Mouse (Mus musculus): ENCODE measurements at regions not wholly inside any gene's neighbourhood (a gene's known extent, or its start where the extent isn't known, plus 50 kb on each side); places are given as distances from the start of the nearest gene placed in this dataset.

DNA sequence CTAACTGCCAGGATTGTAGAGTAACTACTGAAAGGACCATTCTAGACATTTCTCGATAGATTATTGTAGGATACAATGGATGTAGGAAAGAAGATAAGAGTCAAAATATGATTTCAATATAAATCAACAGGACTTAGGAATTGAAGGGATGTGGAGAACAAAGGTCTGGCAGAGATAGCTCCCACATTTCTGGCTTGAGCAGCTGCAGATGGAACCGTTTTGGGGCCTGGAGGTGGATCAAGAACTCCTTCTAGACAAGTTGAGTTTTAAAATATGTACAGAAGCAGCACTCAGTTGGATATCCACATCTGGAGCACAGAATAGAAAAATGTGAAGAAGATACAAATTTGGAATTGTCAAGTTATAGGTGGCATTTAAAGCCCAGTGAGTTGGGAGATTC lies 901.9 kb upstream of the Gm7489 start:
- TF ChIP-seq CTCF (conservative IDR thresholded peaks at IDR 0.05): no peak
- Histone ChIP-seq H3K27ac (no peak overlapping the region), H3K4me3 (no peak overlapping the region)
- DNase-seq (ENCODE audit: low spot score in 2 of 2): no peak

DNA sequence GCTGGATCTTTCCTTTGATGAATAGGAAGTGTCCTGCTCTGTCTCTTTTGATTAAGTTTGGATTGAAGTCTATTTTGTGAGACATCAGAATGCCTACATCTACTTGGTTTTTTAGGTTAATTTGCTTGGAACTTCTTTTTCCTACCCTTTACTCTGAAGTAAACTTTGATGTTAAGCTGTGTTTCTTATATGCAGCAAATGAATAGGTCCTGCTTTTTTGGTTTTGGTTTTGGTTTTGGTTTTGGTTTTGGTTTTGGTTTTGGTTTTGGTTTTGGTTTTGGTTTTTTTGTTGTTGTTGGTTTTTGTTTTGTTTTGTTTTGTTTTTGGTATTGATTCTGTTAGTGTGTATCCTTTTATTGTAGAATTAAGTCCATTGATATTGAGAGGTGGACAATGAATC lies 894.1 kb upstream of the Gm7489 start:
- TF ChIP-seq CTCF (conservative IDR thresholded peaks at IDR 0.05): no peak
- no peak for DNase-seq (ENCODE audit: low spot score in 2 of 2)
- no peak overlapping the region for H3K27ac ChIP-seq
- H3K4me3 ChIP-seq: no peak overlapping the region

DNA sequence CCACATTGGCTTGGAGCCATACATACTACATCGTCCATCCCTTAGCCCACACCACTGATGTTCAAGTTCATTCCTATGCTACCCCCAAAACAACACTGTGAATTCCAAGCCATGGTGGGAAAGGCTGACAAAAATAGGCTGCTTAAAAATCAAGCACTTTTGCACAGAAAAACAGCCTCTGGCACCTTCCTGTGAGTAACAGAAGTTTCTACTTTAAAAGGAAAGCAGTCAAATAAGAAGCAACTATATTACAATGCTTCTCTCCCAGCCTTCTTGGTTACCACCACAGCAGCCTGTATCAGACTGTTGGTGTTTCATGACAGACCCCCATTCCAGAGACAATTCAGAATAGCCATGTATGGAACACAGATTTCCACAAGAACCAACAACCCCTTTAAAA lies 890.4 kb upstream of the Gm7489 start:
- no peak for DNase-seq (ENCODE audit: low spot score in 2 of 2)
- TF ChIP-seq CTCF (conservative IDR thresholded peaks at IDR 0.05): no peak
- H3K27ac ChIP-seq: no peak overlapping the region
- no peak overlapping the region for H3K4me3 ChIP-seq

DNA sequence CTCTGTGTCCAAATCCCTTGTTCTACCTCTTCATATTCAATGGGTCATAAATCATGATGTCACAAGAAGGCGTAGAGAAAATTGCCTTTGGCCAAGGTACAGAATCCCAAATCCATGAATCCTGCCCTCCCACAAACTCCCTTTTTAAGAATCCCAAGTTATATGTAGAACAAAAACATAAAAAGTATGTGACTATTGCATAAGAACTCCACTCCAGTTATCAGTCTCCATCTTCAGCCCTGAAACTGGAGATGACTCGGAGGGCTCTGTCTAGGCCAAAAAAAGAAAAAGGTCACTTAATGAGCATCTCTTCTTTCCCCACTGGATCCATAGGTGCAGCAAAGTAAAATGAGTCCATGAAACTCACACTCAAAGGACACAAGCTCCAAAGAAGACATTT lies 885.5 kb upstream of the Gm7489 start:
- no peak overlapping the region for H3K4me3 ChIP-seq
- H3K27ac ChIP-seq: no peak overlapping the region
- no peak for TF ChIP-seq CTCF (conservative IDR thresholded peaks at IDR 0.05)
- DNase-seq (ENCODE audit: low spot score in 2 of 2): no peak

DNA sequence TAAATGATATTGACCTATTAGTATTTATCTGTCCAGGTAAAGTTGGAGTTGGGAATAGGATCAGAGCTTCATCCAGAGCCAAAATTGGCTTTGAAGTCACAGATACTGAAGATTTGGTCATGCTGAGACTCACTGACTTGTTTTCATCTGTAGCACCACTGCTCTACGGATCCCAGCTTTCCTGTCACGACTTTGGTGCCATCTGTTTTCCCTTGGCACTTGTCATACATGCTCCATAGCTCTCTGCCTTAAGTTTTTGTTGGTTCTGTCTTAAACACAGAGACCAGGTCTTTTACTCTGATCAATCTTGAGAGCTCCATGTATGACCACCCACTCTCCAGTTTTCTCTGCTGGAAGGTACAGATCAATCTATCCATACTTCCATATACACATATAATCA lies 884.9 kb upstream of the Gm7489 start:
- Histone ChIP-seq H3K4me3 (no peak overlapping the region), H3K27ac (no peak overlapping the region)
- DNase-seq (ENCODE audit: low spot score in 2 of 2): peak in 1 of 2 experiments; percentile 16
- no peak for TF ChIP-seq CTCF (conservative IDR thresholded peaks at IDR 0.05)

DNA sequence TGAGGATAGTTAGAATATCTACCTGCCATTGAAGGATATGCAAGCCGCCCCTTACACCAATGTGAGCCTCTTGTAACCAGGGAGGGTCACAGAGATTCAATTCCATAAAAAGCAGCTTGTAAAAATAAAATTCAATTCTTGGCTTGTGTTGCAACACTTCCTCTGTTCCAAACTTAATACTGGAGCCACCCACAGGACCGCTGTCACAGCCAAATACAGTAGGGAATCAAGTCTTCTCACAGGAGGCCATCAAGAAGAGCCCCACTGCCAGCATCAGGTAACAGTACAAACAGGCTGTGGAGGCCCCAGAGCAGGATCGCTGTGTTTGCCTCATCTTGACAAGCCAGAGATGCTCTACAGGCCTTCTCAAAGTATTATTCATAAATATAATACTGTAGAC lies 883.3 kb upstream of the Gm7489 start:
- DNase-seq (ENCODE audit: low spot score in 2 of 2): peak; percentile 18 to 20
- H3K4me3 ChIP-seq: no peak overlapping the region
- TF ChIP-seq CTCF (conservative IDR thresholded peaks at IDR 0.05): no peak
- 0 out of 2 replicates have a peak overlapping the region, but pooled peaks have one; percentile 10 for H3K27ac ChIP-seq

DNA sequence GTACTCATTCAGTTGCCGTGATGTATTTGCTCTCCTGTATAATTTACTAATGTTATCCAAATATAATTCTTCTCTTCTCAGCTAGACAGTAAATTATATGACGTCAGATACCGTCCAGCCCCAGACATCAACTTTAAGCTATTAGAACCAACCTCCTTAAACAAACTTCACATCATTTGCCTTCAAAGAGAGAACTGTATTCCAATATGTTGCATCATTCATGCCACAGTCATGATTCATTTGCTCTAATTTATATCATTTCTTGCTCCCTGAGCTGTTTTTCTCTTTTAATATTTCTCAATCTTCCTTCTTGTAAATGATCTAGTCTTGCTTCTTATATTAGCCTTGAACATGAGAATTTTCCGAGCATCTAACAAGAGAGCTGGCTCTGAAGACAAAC lies 882.7 kb upstream of the Gm7489 start:
- Histone ChIP-seq H3K4me3 (no peak overlapping the region), H3K27ac (0 out of 2 replicates have a peak overlapping the region, but pooled peaks have one; percentile 10)
- no peak for TF ChIP-seq CTCF (conservative IDR thresholded peaks at IDR 0.05)
- no peak for DNase-seq (ENCODE audit: low spot score in 2 of 2)

DNA sequence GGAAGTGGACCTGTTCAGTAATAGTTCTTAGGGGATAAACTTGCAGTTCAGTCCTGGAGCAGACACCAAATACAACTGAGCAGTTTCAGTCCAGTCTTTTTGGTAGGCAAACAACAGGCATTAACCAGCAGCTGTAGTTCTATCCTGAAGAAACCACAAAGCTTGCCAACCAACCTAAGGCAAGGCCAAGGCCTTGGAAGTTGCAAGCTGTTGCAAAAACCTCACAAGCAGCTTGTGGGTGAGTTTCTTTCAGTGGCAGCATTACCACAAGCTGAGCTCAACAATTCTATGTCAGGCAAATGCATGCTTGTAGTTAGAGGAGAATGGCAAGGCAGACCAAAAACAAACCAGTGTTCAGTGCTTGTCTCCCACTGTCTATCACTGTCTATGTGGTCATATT lies 880.6 kb upstream of the Gm7489 start:
- no peak for TF ChIP-seq CTCF (conservative IDR thresholded peaks at IDR 0.05)
- Histone ChIP-seq H3K27ac (no peak overlapping the region), H3K4me3 (no peak overlapping the region)
- no peak for DNase-seq (ENCODE audit: low spot score in 2 of 2)

DNA sequence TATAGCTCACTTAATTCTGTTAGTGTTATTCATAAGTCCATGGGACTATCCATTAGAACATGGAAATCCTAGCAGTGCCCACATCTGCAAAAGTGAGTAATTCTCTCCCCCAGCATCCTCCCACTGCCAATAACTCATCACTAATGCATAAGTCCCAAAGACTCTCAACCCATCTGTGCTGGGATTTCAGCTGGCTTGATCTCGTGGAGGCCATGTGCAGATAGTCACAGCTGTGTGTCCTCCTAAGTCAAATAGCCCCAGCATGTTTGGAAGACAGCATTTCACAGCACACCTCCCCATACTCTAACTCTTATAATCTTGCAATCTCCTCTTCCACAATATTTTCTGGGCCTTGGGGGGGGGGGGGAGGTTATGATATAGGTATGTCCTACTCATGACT lies 877.9 kb upstream of the Gm7489 start:
- no peak for TF ChIP-seq CTCF (conservative IDR thresholded peaks at IDR 0.05)
- no peak overlapping the region for H3K27ac ChIP-seq
- no peak overlapping the region for H3K4me3 ChIP-seq
- DNase-seq (ENCODE audit: low spot score in 2 of 2): no peak

DNA sequence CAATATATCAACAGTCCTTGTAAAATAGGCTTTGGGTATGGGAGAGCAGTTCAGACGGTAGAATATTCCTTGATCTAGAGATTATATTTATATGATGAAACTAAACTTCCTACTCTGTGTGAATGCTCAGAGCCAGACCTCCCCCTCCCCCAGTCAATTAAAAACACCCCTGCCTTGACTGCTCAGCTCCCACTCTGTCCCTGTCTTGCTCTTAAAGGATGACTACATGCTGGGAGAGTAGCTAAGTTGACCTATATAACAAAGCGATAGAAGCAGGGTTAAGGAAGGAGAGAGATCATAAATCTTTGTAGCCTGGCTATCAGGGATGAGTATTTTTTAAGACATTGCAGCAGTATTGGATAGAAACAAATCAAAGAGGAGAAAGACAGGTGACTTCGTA lies 875.4 kb upstream of the Gm7489 start:
- Histone ChIP-seq H3K4me3 (no peak overlapping the region), H3K27ac (no peak overlapping the region)
- no peak for DNase-seq (ENCODE audit: low spot score in 2 of 2)
- no peak for TF ChIP-seq CTCF (conservative IDR thresholded peaks at IDR 0.05)

Measured in layer of hippocampus, adult 2 months (tissue).